In the genomic region with DNA sequence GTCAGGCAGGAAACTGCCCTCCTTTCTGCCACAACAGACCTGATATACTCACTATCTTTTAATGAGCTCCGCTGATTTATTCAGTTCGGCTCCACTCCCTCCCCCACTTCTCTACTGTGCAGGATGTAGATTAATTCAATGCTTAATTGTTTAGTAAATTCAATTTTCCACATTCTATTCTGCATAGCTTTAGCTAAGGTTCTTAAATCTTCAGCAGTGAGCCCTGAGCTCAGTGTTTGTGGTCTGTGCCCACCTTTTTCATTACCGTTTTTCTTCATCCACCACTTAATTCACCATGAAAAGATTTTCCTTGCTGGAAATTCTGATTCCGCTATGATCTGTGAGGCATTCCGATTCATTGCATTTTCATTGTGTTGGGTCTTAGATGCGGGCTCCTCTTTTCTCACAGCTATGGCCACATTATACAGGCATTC, we compare ENCODE assay signal across 16 mouse cellular contexts. TPM values are rescaled to one million over a fixed set of nuclear protein-coding genes. Genes with fewer than 3 reads are reported as not detected.
DNase-seq lines count a peak whose midpoint lies in the region; ATAC-seq and TF ChIP-seq lines count a peak whose summit lies in the region.
"Had no signal": no experiment of that assay in that cellular context is flagged by ENCODE, and none has a peak within 500 bp of the region (broad histone marks: within the 10 kb centered on the region; RNA-seq: fewer than 3 reads in every experiment).

No protein-coding gene starts in this region.

- peak; percentile 86 for ATAC-seq in midbrain, embryonic 13.5 days

- TF ChIP-seq POLR2A in kidney, adult 2 months (IDR thresholded peaks at IDR 0.05; ENCODE audit: low read depth, low read length), result no peak

- no peaks in the 10 kb centered on the region for H3K27me3 ChIP-seq in hindbrain, embryonic 10.5 days (ENCODE audit: insufficient read depth, poor library complexity, severe bottlenecking)
- H3K27me3 ChIP-seq in midbrain, embryonic 13.5 days, result no peaks in the 10 kb centered on the region
- H3K27me3 ChIP-seq in kidney, adult 2 months (replicated peaks; ENCODE audit: control insufficient read depth, insufficient read depth, low read length), result no peaks in the 10 kb centered on the region
- H3K27me3 ChIP-seq: embryonic facial prominence, embryonic 15.5 days had no signal

- peak overlapping the region; percentile 32 for H3K4me2 ChIP-seq in midbrain, embryonic 13.5 days (replicated peaks)
- H3K4me2 ChIP-seq: embryonic facial prominence, embryonic 15.5 days had no signal

- no peak for DNase-seq in layer of hippocampus, adult 2 months (ENCODE audit: low spot score in 2 of 2)
- DNase-seq in layer of hippocampus, postnatal 25 days (ENCODE audit: extremely low spot score in 1 of 2, low spot score in 1 of 2), result no peak
- no peak for DNase-seq in hindbrain, embryonic 10.5 days (ENCODE audit: low spot score)
- DNase-seq in urinary bladder, adult 18-20 months (ENCODE audit: low spot score in 2 of 2), result no peak
- no peak for DNase-seq in left cerebral cortex, postnatal 14 days (ENCODE audit: low spot score in 2 of 2)
- DNase-seq in kidney, adult 2 months, result no peak
- DNase-seq in heart, adult 8-10 months (ENCODE audit: low spot score), result no peak
- DNase-seq: adrenal gland, adult 8-10 months; cerebellum, postnatal 25 days; gastrocnemius, postnatal 14 days; kidney, postnatal 10 days; lung, postnatal 14 days had no signal

- no peaks in the 10 kb centered on the region for H3K9me3 ChIP-seq in hindbrain, embryonic 10.5 days
- no peaks in the 10 kb centered on the region for H3K9me3 ChIP-seq in midbrain, embryonic 13.5 days

- TF ChIP-seq CTCF in layer of hippocampus, adult 2 months (conservative IDR thresholded peaks at IDR 0.05), result no peak
- no peak for TF ChIP-seq CTCF in kidney, adult 2 months (conservative IDR thresholded peaks at IDR 0.05; ENCODE audit: insufficient read depth, insufficient read length, low read depth, low read length)

- no peak overlapping the region for H3K4me3 ChIP-seq in layer of hippocampus, adult 2 months
- no peak overlapping the region for H3K4me3 ChIP-seq in hindbrain, embryonic 10.5 days
- H3K4me3 ChIP-seq in midbrain, embryonic 13.5 days (replicated peaks), result no peak overlapping the region
- H3K4me3 ChIP-seq in kidney, adult 2 months (ENCODE audit: insufficient read depth, low read depth, low read length), result no peak overlapping the region
- H3K4me3 ChIP-seq: embryonic facial prominence, embryonic 15.5 days; myocyte had no signal

- H3K9ac ChIP-seq in midbrain, embryonic 13.5 days (replicated peaks), result no peak overlapping the region
- H3K9ac ChIP-seq: embryonic facial prominence, embryonic 15.5 days had no signal

- intact Hi-C loops in left cerebral cortex, postnatal 14 days (cut with DNase I), result no loop called here

- peak overlapping the region; percentile 36; the same call in 1 of the 2 replicates for H3K27ac ChIP-seq in layer of hippocampus, adult 2 months
- H3K27ac ChIP-seq in hindbrain, embryonic 10.5 days, result peak overlapping the region; percentile 36; the same call in 1 of the 2 replicates
- H3K27ac ChIP-seq in midbrain, embryonic 13.5 days, result peak overlapping the region; percentile 75
- H3K27ac ChIP-seq in kidney, adult 2 months (ENCODE audit: insufficient read depth, low read depth, low read length), result no peak overlapping the region
- H3K27ac ChIP-seq: stomach, postnatal 0 days had no signal

- H3K36me3 ChIP-seq in hindbrain, embryonic 10.5 days, result peaks cover 100% of the 10 kb centered on the region
- peaks cover 34% of the 10 kb centered on the region for H3K36me3 ChIP-seq in midbrain, embryonic 13.5 days
- H3K36me3 ChIP-seq in kidney, adult 2 months (ENCODE audit: control insufficient read depth, insufficient read depth, low read length), result no peaks in the 10 kb centered on the region; the same call in 1 of the 2 replicates

- peaks cover 71% of the 10 kb centered on the region for H3K4me1 ChIP-seq in hindbrain, embryonic 10.5 days (replicated peaks)
- peaks cover 32% of the 10 kb centered on the region for H3K4me1 ChIP-seq in midbrain, embryonic 13.5 days (replicated peaks)
- peaks cover 3% of the 10 kb centered on the region; the same call in 1 of the 2 replicates for H3K4me1 ChIP-seq in kidney, adult 2 months (ENCODE audit: control insufficient read depth, insufficient read depth, low read length)

- WGBS in hindbrain, embryonic 10.5 days, result 56% methylated on average over 6 of the region's 6 CpGs
- 9% methylated on average over 6 of the region's 6 CpGs for WGBS in midbrain, embryonic 13.5 days
- 57% methylated on average over 6 of the region's 6 CpGs for WGBS in kidney, adult 2 months

RNA-seq across cellular contexts. Expression of a gene that starts 28.5 kb away (rescaled TPM):
- 1 to 10 TPM; 1.8 to 1.9 TPM for total RNA-seq in layer of hippocampus, adult 2 months (2021)
- total RNA-seq in layer of hippocampus, postnatal 25 days (2021), result 1 to 10 TPM; 2.1 to 2.9 TPM
- polyA plus RNA-seq in hindbrain, embryonic 10.5 days (2016; fragmentation: Nextera tagmentation; extraction: Ambion mirVana), result 92.9 and 123 TPM in 2 replicates
- polyA plus RNA-seq in midbrain, embryonic 13.5 days (2015; fragmentation: Nextera tagmentation; extraction: Ambion mirVana), result 43.4 and 45.1 TPM in 2 replicates
- total RNA-seq in left cerebral cortex, postnatal 14 days (2021), result 1 to 10 TPM; 3.6 to 4.5 TPM
- 6.2 TPM in 2 replicates for polyA plus RNA-seq in kidney, adult 2 months (2012; rRNA removed)
- total RNA-seq in heart, adult 8-10 months (2022), result 10 to 100 TPM; 27.9 to 32.8 (median 30.9) TPM

Comparison
In these comparisons a context has a peak if more than half of its experiments do, and no peak if none do; other contexts are left out.
1. RNA of a gene that starts 28.5 kb away (total RNA-seq): 27.9 to 32.8 TPM in heart, adult 8-10 months; 3.6 to 4.5 TPM in left cerebral cortex, postnatal 14 days, 2.1 to 2.9 TPM in layer of hippocampus, postnatal 25 days and 1.8 to 1.9 TPM in layer of hippocampus, adult 2 months; every median in the first group is over 4 times any median in the second.